Mouse (Mus musculus): Measurements from ENCODE around the gene Tas2r115. TPM values are rescaled to one million over a fixed set of nuclear protein-coding genes. Genes with fewer than 3 reads are reported as not detected.
"Not testable (repeated sequence)": the region's sequence is repeated elsewhere in the genome, so short reads cannot be mapped to it uniquely, and the experiment has no call there.

The Tas2r115 gene
- total RNA-seq (2021) = not detected
- long read RNA-seq = 0 reads

DNA sequence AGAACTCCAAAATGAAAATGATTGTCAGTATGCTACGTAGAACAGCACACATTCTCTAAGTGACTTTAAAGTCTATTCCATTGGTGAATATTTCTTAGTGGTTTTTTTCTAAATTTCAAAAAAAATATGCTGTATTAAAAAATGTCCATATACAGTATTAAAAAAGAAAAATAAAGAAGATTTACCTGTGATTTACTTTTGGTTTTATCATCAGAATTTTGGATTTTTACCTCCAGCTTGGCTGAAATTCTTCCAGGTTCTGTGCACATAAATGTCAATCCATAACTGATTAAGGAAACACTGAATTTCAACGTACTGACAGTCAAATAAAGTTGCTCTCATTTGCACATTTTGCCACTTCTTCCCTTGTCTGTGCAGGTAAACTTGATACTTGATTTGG lies at the start of gene Tas2r115:
Gene Tas2r115 (minus strand): TSS at position 101 of the 400 bp plus-strand sequence.
- no peak for DNase-seq (ENCODE audit: low spot score in 2 of 2)

GRCm38 (mm10) chr6:132778062-132778461 lies 40.2 kb upstream of the Tas2r115 start, which contains the start of gene Tas2r136:
TSS of gene Tas2r136 (minus strand) at chr6:132778162.
- DNase-seq (ENCODE audit: low spot score in 2 of 2) = no peak

DNA sequence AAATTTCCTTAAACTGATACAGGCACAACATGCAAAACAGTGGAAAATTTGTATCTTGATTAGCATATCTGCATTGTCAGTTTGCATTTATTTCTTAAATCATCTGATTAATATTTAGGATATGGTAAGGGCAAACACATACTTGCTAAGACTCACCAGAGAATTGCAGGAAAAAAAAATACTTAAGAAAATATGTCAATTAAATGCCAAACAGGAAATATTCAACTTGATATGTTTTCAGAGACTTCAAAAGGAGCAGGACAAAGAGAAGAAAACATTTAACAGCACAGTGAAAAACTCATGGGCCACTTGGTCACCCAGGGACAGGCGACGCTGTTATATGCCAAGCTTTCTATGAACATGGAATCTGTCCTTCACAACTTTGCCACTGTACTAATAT lies 24.0 kb upstream of the Tas2r115 start, which contains the start of gene Tas2r102:
Gene Tas2r102 (plus strand): TSS at position 301 of the 400 bp plus-strand sequence.
- DNase-seq (ENCODE audit: low spot score in 2 of 2) = no peak

DNA sequence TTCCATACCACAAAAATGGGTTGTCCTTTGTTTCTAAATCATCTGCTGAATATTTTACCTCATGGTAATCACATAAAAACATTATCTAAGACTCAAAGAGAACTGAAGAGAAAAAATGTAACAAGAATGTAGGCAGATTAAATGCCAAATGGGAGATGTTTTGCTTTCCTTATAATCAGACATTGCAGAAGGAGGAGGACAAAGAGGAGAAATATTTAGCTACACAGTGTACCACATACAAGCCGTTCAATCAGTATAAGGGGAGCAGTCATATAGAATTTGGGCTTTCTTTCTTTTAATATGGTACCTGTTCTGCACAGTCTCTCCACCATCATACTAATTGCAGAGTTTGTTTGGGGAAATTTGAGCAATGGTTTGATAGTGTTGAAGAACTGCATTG lies 16.6 kb upstream of the Tas2r115 start, which contains the start of gene Tas2r124:
Gene Tas2r124 (plus strand): TSS at position 301 of the 400 bp plus-strand sequence.
- no peak for DNase-seq (ENCODE audit: low spot score in 2 of 2)

GRCm38 (mm10) chr6:132750206-132750605 lies 12.4 kb upstream of the Tas2r115 start:
- DNase-seq (ENCODE audit: low spot score in 2 of 2) = no peak

GRCm38 (mm10) chr6:132711828-132712227 lies 26.0 kb downstream of the Tas2r115 start, which contains the start of gene Tas2r122:
TSS of gene Tas2r122 (minus strand) at chr6:132711928.
- no peak for DNase-seq (ENCODE audit: low spot score in 2 of 2)

GRCm38 (mm10) chr6:132700907-132701306 lies 36.9 kb downstream of the Tas2r115 start, which contains the start of gene Tas2r121:
TSS of gene Tas2r121 (minus strand) at chr6:132701007.
- no peak for DNase-seq (ENCODE audit: low spot score in 2 of 2)

- not testable (repeated sequence) for DNase-seq (ENCODE audit: low spot score in 2 of 2)
These were observed 46.2 kb downstream of the Tas2r115 start for GRCm38 (mm10) chr6:132691596-132691995.

Other genes starting within 250 kb of the Tas2r115 start
- not detected for gene Prh1, start 168.2 kb downstream of the Tas2r115 start, total RNA-seq (2021)
- gene Prp2, start 142.1 kb downstream of the Tas2r115 start, total RNA-seq (2021) = not detected
- not detected for gene A630073D07Rik, start 86.5 kb downstream of the Tas2r115 start, total RNA-seq (2021)
- gene Tas2r120, start 81.1 kb downstream of the Tas2r115 start, total RNA-seq (2021) = not detected
- gene Tas2r121, start 37.0 kb downstream of the Tas2r115 start, total RNA-seq (2021) = not detected
- gene Tas2r122, start 26.1 kb downstream of the Tas2r115 start, total RNA-seq (2021) = not detected
- gene Tas2r124, start 16.7 kb upstream of the Tas2r115 start, total RNA-seq (2021) = not detected
- gene Tas2r102, start 24.1 kb upstream of the Tas2r115 start, total RNA-seq (2021) = not detected
- gene Tas2r136, start 40.1 kb upstream of the Tas2r115 start, total RNA-seq (2021) = not detected
- gene Tas2r117, start 64.8 kb upstream of the Tas2r115 start, total RNA-seq (2021) = not detected
- gene Tas2r123, start 109.1 kb upstream of the Tas2r115 start, total RNA-seq (2021) = not detected
- gene Tas2r116, start 117.4 kb upstream of the Tas2r115 start, total RNA-seq (2021) = not detected
- gene Tas2r110, start 130.0 kb upstream of the Tas2r115 start, total RNA-seq (2021) = not detected
- gene Tas2r113, start 155.0 kb upstream of the Tas2r115 start, total RNA-seq (2021) = not detected
- not detected for gene Tas2r125, start 171.6 kb upstream of the Tas2r115 start, total RNA-seq (2021)
- gene Tas2r129, start 213.1 kb upstream of the Tas2r115 start, total RNA-seq (2021) = not detected
- gene Tas2r131, start 219.9 kb upstream of the Tas2r115 start, total RNA-seq (2021) = not detected
- gene Tas2r109, start 242.9 kb upstream of the Tas2r115 start, total RNA-seq (2021) = not detected

Data from layer of hippocampus, adult 18-20 months (tissue).